Mouse (Mus musculus) left cerebral cortex, postnatal 25 days (tissue): ENCODE measurements around the gene Sit1. TPM values are rescaled to one million over a fixed set of nuclear protein-coding genes. Genes with fewer than 3 reads are reported as not detected.
A peak's percentile ranks its signal among the peaks of the same experiment; 100 is the strongest.

Source experiments
- DNase-seq, 2 experiments: peaks; one replicate each; pipeline ENCODE4 v3.0.0; 2022; ENCODE audit warnings: low spot score in 2 of 2, mixed read lengths in 1 of 2
- intact Hi-C: fragments of 180-260 bp; cut with DNase I; formaldehyde crosslinking; loops from one replicate; pipeline ENCODE4 v1.15.1; 2025
- total RNA-seq, 2 experiments: library from RNA; stranded (reverse); gene quantifications; 2 replicates each; pipeline ENCODE4 v1.2.3; 2021

The Sit1 gene
- total RNA-seq, 2 experiments from 2014 or later: not detected

DNA sequence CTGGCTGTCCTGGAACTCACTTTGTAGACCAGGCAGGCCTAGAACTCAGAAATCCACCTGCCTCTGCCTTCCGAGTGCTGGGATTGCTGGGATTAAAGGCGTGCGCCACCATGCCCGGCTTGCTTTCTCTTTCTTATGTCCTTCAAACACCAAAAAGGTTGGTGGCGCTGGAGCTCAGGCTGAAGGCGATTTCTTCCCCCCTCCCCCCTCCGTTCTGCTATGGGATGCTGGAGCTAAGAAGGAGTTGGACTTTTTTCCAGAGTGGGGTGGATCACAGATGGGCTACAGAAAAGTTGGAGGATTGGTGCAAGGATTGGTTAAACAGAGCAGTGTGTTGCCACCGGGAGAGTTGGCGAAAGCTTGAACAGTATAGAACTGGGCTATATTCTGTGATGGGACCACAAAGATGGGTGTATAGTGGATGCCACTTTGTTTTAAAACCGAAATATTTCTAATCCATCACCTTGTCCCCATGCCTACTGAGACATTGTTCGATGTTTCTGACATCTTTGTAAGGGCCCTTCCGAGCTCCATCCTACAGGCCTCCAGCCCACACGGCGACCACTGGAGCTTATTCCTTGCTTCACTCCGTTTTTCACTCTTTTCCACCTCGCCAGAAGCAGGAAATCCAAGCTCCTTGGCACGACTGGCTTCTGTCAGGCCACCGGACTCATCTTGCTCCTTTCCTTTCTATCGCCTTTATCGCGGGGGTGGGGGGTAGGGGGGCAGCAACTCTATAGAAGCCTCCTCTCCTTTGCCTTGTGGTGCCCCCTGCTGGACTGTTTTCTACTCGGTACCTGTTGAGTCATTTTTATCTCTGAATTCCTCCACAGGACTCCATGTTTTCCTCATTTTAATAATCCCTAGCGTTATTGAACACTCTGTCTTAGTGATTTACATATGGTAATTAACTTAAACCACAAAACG lies 4.4 kb downstream of the Sit1 start:
- peak in 1 of 2 experiments; percentile 36 for DNase-seq
- intact Hi-C loops: loop anchor here (1.0 kb wide), 1 partner anchor 37 kb away; no protein-coding TSS in a partner anchor

DNA sequence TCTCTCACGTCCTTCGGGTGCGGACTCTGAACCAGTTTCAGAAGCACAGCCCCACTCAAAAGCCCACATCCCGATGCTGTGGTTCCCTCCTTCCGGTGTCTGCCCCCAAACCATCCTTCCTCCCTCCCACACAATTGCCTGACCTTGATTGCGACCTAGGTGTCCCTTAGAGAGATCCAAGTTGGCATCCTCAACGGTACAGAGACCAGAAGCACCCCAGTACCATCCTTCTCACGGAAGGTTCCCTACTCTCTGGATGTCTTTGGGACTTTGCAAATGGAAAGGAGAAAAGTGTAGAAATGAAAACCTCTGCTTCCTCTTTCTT lies 5.0 kb downstream of the Sit1 start:
- intact Hi-C loops: loop anchor here (1.0 kb wide), 1 partner anchor 36 kb away; no protein-coding TSS in a partner anchor
- DNase-seq: no peak

DNA sequence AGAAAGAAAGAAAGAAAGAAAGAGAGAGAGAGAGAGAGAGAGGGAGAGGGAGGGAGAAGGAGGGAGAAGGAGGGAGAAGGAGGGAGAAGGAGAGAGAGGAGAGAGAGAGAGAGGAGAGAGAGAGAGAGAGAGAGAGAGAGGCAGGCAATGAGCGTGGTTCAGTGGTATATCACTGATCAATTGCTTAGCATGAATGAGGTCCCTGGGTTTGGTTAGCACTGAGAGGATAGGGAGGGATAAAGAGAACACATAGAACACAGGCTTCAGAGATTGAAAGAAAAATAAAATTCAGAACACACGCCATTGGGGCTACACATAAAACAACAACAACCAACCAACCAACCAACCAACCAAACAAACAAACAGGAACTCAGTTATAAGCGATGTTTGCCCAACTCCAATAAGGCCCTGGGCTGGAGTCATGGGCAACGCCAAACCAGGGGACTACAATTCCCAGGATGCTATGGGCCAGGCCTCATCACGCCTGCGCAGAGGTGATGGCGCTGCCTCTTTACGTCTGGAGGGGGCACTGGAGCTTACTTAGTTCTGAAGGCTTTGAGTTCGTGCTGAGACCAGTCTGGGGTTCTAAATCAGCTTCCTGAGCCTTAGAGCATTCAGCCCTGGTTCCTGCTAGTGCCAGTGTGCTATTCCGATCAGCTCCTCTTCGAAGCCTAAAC lies 5.5 kb downstream of the Sit1 start:
- DNase-seq: peak; percentile 81 to 91
- intact Hi-C loops: loop anchor here (1.0 kb wide), 1 partner anchor 36 kb away; no protein-coding TSS in a partner anchor

DNA sequence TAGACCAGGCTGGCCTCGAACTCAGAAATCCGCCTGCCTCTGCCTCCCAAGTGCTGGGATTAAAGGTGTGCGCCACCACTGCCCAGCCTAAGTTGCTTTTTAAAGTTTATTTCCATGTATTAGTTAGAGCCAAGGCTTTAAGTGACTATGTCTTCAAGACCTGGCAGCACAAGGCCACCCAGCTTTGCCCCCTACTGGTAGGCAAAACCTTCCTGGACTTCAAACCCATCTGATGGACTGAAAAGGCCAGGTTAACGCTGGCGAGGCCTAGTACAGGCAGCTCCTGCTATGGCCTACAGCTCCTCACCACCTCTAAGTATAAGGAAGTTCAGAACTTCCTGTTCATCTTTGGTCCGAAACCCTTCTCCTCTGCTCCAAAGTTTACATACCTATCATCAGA lies 6.9 kb downstream of the Sit1 start:
- intact Hi-C loops: no loop called here
- DNase-seq: no peak

DNA sequence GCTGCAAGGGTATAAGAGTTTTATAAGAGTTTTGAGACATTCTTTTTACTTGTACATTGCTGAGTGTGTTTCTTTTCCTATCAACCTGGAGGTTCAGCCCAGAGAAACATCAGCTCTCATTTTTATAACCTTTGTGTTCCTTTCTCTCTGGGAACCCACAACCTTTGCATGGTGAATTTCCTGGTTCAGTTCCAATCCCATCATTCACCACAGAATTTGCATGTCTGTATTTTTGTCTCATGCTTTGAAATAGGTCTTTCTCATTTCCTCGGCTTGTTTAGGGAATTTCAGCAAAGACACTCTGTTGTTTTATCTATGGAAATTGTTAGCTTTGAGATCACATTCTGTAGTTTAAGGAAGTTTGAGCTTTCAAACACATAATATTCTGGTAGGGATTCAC lies 9.9 kb downstream of the Sit1 start:
- no peak for DNase-seq

DNA sequence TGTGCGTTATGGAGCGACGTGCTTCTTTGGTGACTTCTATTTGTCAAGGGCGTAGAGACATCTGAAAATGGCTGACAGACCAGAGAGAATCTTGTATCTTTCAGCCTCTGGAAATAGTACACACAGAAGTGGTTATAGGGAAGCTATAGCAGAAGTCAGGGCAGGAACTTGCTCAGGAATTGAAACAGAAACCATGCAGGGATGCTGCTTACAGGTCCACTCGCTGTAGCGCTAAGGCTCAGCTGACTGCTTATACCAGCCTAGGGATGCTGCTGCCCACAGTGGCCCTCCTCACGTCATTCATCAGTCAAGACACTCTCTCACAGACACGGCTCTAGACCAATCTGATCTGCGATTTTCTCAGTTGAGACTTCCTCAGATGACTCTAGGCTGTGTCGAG lies 13.2 kb downstream of the Sit1 start:
- no peak for DNase-seq
- intact Hi-C loops: no loop called here

More for the DNA sequence above, 9.9 kb downstream of the Sit1 start:
- intact Hi-C loops: no loop called here

DNA sequence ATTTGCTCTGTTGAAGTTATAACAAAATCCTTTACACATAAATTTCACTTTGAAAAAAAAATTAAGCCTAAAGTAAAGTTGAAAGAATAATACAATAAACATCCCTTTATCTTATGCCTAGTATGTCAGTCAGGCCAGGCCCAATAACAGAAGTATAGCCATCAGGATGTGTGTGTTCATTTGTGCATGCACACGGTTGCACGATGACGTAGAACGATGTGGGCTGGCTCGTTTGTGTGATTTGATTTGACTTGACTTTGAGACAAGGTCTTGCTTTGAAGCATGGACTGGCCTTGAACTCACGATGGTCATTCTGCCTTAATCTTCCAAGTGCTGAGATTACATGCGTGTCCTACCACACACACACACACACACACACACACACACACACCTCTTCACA lies 16.7 kb downstream of the Sit1 start:
- DNase-seq: no peak
- intact Hi-C loops: no loop called here

DNA sequence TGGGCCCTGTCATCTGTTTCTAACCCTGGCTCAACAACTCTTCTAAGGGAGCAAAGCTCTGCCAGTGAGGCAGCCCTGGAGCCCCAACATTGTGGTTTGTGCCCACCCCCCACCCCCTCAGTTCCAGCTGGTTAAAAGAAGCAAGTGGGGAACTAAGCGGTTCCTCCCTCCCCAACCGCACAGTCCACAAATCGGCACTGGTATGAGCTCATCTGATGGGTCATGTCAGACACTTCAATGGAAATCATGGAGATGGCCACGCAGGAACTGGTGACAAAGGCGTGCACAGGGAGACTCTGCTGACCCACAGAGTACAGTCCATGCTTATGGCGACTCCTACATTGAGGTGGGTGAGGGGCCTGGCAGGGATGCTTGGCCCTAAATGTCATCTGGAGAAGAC lies 17.6 kb downstream of the Sit1 start:
- intact Hi-C loops: no loop called here
- DNase-seq: no peak

DNA sequence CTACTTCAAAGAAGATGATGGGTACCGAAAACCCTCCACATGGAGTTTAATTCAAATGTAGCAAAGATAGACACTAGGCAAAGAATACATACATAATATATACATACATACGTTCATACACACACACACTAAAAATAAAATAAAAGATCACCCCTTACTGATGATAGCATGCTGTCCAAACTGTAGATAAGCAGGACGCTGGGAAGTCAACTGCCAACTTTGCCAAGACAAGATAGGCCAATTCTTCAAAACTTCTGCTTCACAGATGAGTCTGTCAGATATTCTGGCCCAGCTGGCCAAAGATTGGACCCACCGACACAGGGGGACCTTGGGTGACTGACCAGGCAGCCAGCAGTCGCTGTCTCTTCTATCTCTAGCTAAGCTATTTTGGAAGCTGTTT lies 20.4 kb downstream of the Sit1 start:
- intact Hi-C loops: no loop called here
- no peak for DNase-seq

DNA sequence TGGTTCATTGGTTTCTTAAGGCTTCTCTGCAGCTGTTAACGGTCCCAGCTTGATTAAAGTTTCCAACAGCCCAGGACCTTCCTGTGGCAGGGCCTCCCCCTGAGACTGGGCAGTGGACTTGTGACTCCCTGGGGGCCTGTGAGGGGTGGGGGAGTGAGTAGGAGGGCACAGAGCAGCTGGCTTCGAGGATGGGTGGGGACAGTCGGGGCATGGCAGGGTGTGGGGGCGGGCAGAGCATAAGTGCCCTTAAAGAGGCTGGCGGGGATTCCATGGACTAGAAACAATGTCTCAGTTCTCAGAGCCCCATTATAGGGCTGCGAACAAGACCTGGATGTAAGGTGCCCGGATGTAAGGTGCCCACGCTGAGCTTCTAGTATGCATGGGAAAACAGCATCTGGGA lies 26.4 kb downstream of the Sit1 start:
- no peak for DNase-seq

DNA sequence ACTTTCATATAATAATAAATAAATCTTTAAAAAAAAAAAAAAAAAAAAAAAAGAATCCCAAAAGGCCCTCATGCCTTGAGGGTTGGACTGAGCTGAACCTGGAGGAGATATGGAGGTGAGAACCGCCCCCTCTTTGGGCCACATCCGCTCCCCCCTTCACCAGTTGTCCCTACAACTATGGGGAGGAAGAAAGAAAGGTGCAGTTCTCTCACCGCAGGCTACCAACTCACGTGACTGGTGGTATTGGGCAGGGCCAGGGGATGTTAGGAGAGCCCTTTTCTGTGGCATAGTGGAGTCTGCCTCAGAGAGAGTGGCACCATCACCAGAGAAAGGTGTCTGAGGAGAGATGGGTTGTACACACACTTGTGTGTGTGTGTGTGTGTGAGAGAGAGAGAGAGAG lies 27.1 kb downstream of the Sit1 start:
- DNase-seq: no peak
- intact Hi-C loops: no loop called here

More for the DNA sequence above, 26.4 kb downstream of the Sit1 start:
- intact Hi-C loops: no loop called here

DNA sequence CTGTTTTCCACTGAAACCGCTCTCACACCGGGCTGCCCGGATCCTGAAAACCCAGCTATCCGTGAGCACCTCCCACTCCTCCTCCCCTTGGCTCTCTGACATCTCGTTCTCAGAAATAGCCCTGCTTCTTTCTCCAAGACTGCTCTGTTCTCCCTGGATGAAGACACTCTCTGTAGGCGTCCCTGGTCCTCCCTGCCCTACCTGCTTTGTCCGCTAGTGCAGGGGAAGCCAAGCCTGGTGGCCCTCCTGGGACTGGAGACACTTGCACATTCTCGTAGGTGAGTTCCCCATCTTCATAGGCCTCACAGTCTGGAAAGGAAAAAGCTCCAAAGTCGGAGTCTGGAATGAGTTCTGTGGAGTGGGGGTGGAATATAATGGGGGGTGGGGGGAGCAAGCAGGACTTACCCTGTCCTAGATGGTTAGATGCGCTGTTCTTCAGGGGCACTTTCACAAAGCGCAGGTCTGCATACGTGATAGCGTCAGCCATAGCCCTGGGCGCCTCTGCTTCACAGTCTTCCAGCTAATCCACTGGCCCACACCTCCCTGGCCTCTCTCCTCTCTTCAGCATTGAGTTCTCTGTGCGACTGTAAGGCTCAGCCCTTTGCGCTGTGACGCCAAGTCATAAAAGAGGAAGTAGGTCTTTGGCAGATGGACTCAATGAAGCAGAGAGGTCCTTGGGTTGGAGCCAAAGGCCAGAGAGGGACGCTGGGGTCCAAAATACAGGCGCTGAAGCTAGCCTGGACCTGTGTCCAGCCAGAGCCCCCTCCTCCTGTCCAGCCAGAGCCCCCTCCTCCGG lies 29.3 kb downstream of the Sit1 start, which contains the start of gene Cd72:
Gene Cd72, minus strand, starts transcription at position 588 of the 796 bp plus-strand sequence.
- intact Hi-C loops: no loop called here
- DNase-seq: peak in 1 of 2 experiments; percentile 43

DNA sequence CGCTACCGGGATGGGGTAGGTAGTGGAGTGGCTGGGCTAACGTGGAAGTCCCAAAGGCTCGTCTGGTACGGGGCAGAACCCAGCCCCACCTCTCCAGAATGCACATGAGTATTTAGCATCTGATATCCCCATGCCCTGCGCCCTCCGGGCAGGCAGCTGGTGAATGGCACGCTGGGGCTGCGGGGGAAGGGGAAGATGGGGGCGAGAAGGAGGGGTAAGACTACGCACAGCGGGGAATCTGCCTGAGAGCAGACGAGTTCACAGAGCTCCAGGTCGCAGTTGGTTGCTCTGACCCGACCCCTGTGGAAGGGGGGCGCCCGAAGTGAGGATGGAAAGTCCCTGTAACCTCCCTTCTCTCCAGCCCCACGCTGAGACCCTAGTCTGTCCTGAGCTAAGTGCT lies 30.1 kb downstream of the Sit1 start:
- intact Hi-C loops: no loop called here
- DNase-seq: no peak

DNA sequence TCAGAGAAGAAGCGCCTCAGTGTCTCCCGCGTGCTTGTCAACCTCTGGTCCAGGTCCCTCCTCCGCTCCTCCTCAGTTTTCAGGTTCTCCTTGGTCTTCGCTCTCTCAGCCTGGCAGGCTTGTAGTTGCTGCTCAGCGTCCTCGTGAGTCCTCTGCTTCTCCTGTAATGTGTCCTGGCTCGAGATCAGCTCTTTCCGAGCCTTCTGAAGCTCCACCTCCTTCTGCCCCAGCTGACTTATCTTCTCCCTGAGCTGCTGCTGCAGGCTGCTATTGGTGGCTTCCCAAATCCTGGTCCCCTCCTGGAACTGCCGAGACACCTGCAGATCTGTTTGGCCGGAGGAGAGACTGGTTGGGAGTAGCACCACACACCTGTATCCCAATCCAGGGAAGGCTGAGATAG lies 31.2 kb downstream of the Sit1 start:
- intact Hi-C loops: no loop called here
- DNase-seq: no peak

DNA sequence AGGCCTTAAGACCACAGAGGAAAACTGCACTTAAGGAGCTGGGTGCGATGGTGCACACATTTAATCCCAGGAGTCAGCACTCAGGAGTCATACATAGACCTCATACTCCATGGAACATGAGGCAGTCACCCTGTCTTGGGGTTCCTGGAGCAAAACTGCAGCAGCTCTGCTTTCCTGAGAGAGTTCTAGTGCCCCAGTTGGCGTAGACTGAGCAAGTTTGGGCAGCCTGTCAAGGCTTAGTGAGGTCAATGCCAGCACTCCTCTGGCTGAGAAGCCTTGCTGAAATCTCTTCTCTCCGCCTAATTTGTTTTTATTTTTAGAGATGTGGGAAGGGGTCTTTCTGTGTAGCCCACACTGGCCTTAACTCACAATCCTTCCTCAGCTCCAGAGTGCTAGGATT lies 35.0 kb downstream of the Sit1 start:
- DNase-seq: no peak
- intact Hi-C loops: no loop called here

DNA sequence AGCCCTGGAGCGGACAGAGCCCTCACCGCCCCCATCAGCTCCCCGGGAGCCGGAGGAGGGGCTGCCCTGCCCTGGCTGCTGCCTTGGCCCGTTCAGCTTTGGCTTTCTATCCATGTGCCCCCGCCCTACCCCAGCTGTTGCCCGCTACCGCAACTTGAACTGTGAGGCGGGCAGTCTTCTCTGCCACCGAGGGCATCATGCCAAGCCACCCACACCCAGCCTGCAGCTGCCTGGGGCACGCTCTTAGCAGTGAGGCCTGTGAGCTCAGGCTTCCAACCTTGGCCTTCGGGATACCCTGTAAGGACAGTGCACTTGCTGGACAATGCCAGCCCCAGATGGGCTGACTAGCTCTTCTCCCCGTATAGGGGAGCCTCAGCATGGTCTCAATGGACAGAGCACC lies 36.3 kb downstream of the Sit1 start:
- DNase-seq: no peak
- intact Hi-C loops: no loop called here

DNA sequence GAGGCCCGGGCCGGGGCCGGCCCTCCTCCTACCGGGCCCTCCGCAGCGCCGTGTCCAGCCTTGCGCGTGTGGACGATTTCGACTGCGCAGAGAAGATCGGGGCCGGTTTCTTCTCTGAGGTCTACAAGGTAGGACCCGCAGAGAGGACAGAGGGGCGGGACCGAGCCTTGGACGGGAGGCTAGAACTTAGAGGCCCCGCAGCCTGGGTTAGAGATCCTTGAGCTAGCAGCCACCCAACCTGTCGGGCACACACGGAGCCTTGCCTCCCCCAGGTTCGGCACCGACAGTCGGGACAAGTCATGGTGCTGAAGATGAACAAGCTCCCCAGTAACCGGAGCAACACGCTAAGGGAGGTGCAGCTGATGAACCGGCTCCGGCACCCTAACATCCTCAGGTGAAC lies 40.0 kb downstream of the Sit1 start:
- DNase-seq: no peak
- intact Hi-C loops: loop anchor here (2.0 to 5.0 kb wide), 4 partner anchors 89 to 213 kb away; partner anchors contain the start of genes Gba2, Hint2 and Rgp1

DNA sequence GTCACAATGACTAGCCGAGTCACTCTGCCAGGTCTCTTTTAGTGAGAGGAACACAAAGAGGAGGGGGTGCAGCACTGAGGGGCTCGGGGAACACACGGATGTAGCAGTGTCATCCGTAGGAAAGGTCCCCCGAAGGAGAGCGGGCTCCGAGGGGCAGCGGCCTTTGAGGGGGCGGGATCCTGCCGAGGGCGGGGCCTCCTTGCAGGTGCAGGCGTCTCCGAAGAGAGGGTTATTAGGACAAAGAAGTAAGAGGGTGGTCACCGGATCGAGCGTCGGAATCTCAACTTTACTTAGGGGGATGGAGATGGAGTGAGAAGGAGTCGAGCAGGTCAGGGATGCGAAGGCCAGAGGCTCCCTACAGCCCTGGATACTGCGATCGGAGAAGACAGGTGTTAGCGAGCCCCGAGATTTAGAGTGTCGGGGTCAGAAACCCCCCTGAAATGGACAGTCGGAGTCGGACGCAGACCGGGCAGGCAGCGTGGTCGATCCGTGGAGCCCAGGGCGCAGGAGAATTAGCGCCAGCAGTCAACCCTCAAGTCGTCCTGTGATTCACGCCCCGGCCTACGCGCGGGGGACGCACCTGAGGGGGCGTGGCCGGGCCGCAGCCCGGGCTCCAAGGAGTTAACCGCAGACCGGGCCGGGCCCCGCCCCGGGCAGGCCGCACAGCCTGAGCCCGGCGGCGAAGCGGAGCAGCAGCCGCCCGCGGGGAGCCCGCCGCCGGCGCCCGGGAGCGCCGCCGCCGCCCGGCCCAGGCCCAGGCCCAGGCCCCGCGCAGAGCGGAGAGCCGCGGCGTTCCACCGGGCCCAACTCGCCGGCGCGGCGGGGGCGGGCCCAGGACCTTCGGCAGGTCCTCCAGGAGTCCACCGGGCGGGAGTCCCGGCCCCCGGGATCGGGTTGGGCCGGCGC lies 40.8 kb downstream of the Sit1 start:
- peak; percentile 70 to 82 for DNase-seq
- intact Hi-C loops: loop anchor here (1.0 to 5.0 kb wide), 6 partner anchors 36 to 214 kb away; partner anchors contain the start of genes Gba2, Hint2 and Rgp1

DNA sequence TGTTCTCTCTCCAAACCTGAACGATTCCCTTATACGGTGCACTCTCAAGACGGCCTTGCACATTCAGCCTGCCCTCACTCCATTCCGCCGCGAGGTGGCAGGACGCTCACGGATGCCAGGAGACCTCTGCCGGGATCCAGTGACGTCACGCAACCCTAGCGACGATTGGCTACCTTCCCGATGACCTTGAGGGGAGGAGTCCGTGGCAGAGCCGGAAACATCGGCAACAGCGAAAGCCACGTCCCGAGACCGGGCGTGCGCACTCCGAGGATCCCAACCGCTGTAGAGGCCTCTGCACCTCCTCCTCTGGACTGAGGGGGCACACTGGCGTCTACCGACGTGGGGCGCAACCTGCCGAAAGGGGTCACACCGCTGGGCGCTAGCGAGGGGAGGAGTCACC lies 41.5 kb downstream of the Sit1 start:
- peak; percentile 100 for DNase-seq
- intact Hi-C loops: loop anchor here (1.0 to 5.0 kb wide), 6 partner anchors 36 to 215 kb away; partner anchors contain the start of genes Gba2, Hint2 and Rgp1
